Mouse (Mus musculus): ENCODE results near the gene Dnm3.

Dnm3 gene

DNA sequence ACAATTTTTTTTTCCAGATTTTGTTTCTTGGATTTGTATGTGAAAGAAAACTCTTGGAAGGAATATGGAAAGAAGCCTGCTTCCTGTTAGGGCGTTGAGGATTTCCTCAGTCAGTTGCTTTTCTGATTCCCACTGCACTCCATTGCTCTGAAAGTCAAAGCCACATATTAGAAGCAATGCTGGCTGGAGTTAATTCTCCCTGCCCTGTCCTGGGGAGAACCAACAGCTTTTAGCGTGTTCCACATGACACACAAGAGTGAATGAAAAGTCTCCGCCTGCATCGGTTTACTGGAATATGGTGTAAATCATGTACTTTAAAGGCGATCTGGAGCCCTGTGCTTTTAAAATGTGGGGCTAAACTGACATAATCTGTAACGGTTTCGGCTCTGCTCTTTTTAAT is 424.6 kb downstream of the Dnm3 start:
- no peak for DNase-seq

GRCm38 (mm10) chr1:162052755-162053154 is 425.1 kb downstream of the Dnm3 start:
- no peak for DNase-seq

GRCm38 (mm10) chr1:162052138-162052537 is 425.7 kb downstream of the Dnm3 start:
- no peak for DNase-seq

GRCm38 (mm10) chr1:162051710-162052109 is 426.1 kb downstream of the Dnm3 start:
- no peak for DNase-seq

- DNase-seq = no peak
Measured at GRCm38 (mm10) chr1:162047673-162048072, 430.2 kb downstream of the Dnm3 start.

DNA sequence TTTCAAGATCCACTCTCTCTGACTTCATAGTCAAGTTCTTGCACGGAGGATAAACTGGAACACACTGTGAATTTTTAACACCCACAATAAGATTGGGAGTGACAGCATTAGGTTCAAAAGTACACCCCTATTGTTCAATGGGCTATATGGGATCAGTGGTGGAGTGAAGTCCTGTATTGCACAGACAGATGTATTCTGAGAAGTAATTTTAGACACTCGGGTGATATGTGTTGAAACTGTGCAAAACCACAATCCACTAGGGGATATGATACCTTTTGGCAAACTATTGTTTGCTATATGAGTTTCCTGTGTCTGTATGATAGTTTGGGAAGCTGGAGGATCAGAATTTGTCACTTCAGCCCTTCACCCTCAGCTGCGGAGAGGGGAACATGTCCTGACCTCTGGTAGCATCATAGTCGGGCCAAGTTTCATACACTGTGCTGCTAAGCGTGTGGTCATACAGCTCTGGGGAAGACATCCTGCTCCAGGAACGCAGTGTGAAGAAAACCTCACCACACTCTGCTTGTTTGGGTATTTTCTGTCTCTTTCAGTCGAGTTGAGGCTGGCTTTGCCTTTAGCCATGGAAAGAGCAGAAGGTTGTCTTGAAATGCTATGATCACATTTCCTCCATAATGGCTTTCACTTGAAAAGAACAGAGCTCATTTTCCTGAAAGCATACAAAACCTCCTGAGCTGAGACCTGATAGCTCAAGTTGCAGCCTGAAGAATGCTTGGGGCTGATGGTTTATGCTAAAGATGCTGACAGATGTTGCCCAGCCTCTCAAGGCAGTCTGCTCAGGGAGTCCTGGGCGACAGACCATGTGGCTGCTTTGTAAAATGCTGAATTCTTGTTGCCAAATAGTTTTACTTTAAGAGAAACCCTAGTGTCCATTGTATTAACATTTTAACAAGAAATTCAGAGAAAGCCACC is 433.8 kb downstream of the Dnm3 start:
- no peak for DNase-seq

- DNase-seq = no peak
Measured at GRCm38 (mm10) chr1:162043216-162043615, 434.6 kb downstream of the Dnm3 start.

DNA sequence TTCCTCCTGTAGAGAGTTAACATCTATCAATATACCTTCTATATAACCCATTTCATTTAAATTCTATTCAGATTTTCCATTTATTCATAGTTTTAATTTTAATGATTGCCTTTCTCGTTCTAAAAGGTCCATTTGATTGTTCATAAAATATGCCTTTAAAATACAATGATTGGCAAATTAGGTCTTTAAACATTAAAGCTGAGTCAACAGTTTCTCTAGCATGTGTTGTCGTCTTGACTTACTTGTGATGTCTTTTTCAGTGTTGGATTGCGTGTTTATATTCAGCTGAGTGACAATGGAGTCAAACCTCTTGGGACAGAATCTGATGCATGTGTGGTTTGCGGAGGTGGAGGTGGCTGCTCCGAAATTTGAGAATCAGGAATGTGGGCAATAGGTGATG is 435.4 kb downstream of the Dnm3 start:
- DNase-seq = no peak

GRCm38 (mm10) chr1:162040490-162041274 is 437.2 kb downstream of the Dnm3 start:
- no peak for DNase-seq

GRCm38 (mm10) chr1:162039808-162040207 is 438.0 kb downstream of the Dnm3 start:
- no peak for DNase-seq

DNA sequence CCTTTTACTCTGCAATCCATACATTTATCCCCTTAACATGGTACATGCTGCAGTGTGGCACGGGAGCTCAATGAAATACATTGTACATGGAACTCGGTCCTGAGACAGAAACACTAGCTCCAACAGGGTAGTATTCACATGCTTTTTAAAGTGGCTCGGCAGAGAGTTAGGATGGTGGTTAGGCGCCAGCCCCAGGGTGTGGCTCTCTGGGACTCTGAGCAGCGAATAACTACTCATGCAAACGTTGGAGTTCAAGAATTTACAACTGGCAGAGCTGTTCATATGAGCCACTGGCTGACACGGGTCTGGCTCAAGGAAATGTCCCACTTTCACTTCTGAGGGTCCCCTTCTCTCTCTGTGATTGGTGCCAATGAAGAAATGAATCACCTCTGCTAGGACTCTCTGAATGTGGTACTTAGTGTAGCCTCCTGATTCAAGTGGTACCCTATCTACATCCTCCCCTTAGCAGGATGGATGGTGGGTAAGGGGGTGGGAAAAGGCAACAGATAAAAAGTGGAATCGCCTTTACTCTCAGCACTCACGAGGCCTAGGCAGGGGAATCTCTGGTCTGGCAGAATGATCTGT is 438.7 kb downstream of the Dnm3 start:
- DNase-seq = peak; percentile 28

DNA sequence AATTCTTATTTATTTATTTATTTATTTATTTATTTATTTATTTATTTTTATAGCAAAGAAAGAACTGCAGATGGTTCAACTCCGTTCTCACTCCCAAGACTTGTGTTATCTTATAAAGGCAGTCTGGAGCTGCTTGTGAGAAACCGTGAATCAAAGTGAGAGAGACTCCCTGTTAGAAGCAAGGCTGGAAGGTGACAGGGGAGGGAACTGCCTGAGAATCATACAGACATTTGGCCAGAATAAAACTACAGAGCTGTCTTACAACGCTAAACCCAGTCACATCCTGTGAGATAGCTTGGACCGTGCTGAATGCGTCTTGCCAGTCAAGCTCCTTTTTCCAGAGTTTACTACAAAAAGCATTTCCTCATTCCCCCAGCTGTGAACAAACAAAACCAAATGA is 439.4 kb downstream of the Dnm3 start:
- peak; percentile 38 for DNase-seq

DNA sequence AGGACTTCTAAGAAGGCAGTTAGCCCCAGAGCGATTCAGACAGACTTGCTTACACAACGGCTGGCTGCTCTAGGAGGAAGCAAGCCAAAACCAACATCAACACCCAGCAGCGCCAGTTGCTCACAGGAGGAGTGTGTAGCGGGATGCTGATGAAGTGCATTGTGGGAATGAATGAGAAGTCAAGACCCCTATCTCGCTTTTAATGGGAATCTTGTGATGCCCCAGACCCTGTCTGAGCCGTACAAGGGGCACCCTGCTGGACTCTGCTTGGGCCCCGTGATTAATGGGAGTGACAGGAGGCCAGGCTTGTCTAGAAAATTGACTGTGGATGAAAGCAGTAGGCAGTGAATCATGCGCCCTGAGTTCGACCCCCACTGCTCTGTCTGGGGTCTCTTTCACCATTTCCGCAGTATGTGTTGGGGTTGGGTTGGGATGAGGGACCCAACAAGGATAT is 439.8 kb downstream of the Dnm3 start:
- DNase-seq = peak; percentile 81

- no peak for DNase-seq
Measured at GRCm38 (mm10) chr1:162037185-162037765, 440.6 kb downstream of the Dnm3 start.

DNA sequence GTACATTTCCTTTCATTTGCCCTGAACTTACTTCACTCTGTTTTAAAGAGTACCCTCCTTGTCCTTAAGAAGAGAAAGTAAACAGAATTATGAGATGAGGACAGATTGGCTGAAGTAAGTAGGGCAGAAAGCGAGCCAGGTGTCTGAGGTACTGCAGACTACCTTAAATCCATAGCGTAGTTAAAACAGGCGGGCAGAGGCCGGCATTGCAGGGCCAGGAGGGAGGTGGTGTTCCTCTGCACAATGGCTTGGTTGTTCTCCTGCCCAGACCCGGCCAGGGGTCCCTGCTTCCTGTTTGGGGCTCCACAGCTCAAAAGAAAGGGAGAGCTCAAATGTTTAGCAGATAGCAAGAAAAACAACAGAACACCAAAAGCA is 441.4 kb downstream of the Dnm3 start:
- no peak for DNase-seq

DNA sequence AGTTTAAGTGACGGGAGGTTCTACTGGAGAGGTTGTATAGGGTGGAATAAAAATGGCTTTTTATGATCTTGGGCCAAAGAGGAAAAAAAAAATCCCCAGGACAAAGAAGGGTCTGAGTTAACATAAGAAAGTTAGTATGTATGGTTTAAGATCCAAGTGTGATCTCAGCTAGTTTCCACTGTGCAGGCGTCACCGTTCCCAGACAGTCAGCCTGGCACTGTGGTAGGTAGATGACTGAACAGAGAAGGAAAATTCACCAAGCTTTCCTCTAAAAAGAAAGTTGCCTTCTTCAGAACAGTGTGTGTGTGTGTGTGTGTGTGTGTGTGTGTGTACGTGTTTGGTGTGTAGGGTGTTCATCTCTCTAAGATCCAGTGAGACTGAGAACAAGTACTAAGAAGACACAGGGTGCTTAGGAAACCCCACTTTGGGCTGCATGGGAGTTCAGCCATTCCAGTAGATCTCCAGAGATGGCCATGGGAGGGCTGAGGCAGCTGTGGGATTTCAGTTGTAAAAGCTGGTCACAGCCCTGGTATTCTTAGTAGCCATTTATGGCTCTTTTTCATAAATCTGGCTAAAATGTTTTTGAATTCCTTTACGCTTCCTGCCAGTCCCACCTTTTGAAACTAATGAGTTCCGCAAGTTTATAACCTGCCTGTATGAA is 441.9 kb downstream of the Dnm3 start:
- DNase-seq = no peak

DNA sequence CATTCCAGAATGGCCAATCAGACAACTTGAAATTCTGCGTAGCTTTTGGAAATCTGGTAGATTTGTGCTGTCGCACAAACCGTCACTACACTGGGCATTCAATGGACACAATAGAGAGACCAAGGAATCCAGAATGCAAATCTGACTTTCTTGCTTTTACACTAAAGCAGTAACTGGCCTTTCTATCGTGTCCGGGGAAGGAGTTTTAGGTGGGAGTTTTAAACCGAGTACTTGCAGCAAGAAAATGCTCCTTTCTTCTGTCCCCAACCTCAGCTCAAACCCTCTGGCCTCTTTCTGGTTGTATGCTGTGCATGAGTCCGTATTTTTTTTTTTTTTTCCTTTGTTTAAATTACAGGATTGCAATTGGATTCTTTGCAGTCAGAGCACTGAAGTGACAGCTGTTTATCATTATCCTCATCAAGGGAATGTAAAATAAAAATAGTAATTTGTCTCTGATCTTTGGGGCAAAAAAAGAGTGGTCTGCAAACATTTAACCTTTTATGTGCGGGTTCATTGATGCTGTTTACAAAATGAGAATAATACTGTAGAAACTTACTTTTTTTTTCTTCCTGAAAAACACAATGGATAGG is 454.1 kb downstream of the Dnm3 start:
- no peak for DNase-seq

DNA sequence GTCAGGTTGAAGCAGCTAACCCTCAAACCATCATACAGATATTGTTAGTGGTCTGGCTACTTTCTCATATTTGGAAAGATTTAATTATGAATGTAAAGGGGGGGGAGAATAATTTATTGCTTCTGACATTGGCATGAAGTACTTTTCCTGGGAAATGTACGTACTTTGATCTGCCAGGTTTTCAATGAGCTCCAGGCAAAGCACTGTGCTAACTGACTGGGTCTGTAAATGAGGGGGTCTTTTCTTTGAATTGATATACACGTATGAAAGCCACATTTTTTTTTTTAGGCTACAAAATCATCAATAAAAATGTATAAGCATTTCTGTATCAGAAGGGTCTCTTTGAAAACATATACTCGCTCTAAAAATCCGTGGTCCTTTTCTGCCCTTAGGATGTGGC is 457.1 kb downstream of the Dnm3 start:
- DNase-seq = no peak

GRCm38 (mm10) chr1:162020303-162020731 is 457.5 kb downstream of the Dnm3 start:
- no peak for DNase-seq

DNA sequence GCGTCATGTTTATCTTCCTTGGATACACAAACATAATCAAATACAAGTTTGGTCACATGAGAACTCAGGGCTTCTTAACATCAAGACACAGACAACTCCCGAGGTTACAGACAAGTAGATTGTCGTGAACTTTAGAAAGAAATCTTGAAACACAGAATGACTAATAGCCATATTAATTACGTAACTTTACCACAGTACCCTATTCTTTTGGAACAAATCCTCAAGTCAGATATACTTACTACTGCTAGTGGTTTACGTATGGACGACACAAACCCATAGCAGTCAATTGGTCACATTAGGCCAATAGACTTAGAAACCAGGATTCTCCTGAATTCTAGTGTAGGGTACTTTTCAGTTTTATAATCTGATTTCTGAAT is 459.2 kb downstream of the Dnm3 start:
- no peak for DNase-seq

DNA sequence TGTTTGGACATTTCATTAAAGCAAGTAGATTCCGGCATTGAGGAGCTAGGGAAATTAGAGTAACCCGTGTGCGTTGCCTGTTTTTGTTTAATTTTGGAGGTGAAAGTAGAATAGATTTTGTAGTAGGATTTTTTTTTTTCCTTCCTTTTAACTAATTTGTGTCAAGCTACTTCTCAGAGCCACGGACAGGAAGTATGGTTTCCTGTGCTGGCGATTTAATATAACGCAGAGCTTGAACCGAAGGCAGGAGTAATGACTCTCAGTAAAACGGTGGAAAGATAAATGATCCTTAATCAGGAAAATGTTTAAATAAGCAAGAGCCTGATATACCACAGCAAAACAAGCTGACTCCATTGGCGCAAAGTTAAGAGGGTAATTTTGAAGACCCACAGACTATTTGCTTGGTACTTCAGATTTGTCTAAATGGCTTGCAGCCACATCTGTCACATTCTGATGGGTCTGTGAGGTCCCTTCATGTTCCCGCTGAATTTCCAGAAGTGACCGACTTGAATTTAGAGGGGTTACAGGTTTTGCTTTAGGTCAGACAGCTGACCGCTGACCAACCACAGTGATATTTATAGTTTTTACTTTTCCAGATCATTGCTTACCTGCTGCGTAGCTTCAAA is 459.7 kb downstream of the Dnm3 start:
- DNase-seq = no peak

- DNase-seq = no peak
Measured at GRCm38 (mm10) chr1:162016982-162017381, 460.9 kb downstream of the Dnm3 start.
